Mouse (Mus musculus) cerebellum, adult 2 months (tissue): ENCODE data around the gene Mkln1. TPM values are rescaled to one million over a fixed set of nuclear protein-coding genes. Genes with fewer than 3 reads are reported as not detected.

Source experiments
- DNase-seq, 2 experiments: peaks; one replicate each; pipeline ENCODE4 v3.0.0; 2021
- H3K27ac ChIP-seq: fragments of 200-500 bp; 2 replicates; pipeline ENCODE4 v1.5.1; 2012; ENCODE audit warnings: low read length, control low read depth, inconsistent platforms; ENCODE audit not compliant: insufficient read depth
- H3K27me3 ChIP-seq: fragments of 200-500 bp; 2 replicates; pipeline ENCODE4 v1.6.1; 2012; ENCODE audit warnings: inconsistent platforms, mild to moderate bottlenecking, low read length, moderate library complexity; ENCODE audit not compliant: control insufficient read depth, insufficient read depth
- H3K4me1 ChIP-seq: fragments of 200-500 bp; 2 replicates; pipeline ENCODE4 v1.6.1; 2011; ENCODE audit warnings: low read length; ENCODE audit not compliant: control insufficient read depth, insufficient read depth
- H3K4me3 ChIP-seq: fragments of 200-500 bp; replicated peaks from 2 replicates; pipeline ENCODE3; 2011; ENCODE audit warnings: mild to moderate bottlenecking, low read depth, low read length, control low read depth; ENCODE audit not compliant: insufficient read depth
- CTCF ChIP-seq: fragments of 200-500 bp; IDR thresholded peaks from 2 replicates; pipeline ENCODE4 v1.5.1; 2011; ENCODE audit warnings: low read depth, mild to moderate bottlenecking, control low read depth, low read length, moderate library complexity, borderline replicate concordance; ENCODE audit not compliant: insufficient read depth
- POLR2A ChIP-seq: fragments of 200-500 bp; IDR thresholded peaks from 2 replicates; pipeline ENCODE4 v1.6.1; 2011; ENCODE audit warnings: low read length, control low read depth, borderline replicate concordance; ENCODE audit not compliant: insufficient read depth
- WGBS: fragments of 180-500 bp; shearing (Covaris S2); methylation state at CpG from one replicate; pipeline ENCODE4 v1.1.7; 2018; 5-methylcytosine and 5-hydroxymethylcytosine counted together
- polyA plus RNA-seq: library from polyadenylated mRNA; depleted of rRNA; stranded (reverse); fragments of >200 nt; gene quantifications from 2 replicates; pipeline ENCODE4 v1.2.3, GENCODE M21; 2012; rRNA removed

Mkln1 gene
- 48.4 and 53.9 TPM in 2 replicates for polyA plus RNA-seq

GRCm38 (mm10) chr6:31398431-31399205, at the start of gene Mkln1:
Gene Mkln1 (plus strand): TSS chr6:31398735.
- Histone ChIP-seq H3K4me3 (peak within 1 kb of the TSS; percentile 91), H3K27ac (peak within 1 kb of the TSS; percentile 98), H3K4me1 (peaks cover 11% of the 10 kb centered on the region), H3K27me3 (no peaks in the 10 kb centered on the region)
- peak; percentile 92 to 93 for DNase-seq
- under 1% methylated on average over 57 of the region's 65 CpGs for WGBS
- TF ChIP-seq CTCF, result no peak
- peak; percentile 55; the same call in 1 of the 2 replicates for TF ChIP-seq POLR2A

- no peak for DNase-seq
- no peak overlapping the region for H3K4me3 ChIP-seq
- no peak overlapping the region for H3K27ac ChIP-seq
- no peaks in the 10 kb centered on the region for H3K27me3 ChIP-seq
- TF ChIP-seq CTCF (no peak), POLR2A (no peak)
- no peaks in the 10 kb centered on the region for H3K4me1 ChIP-seq
- WGBS, result 67% methylated on average over 26 of the region's 26 CpGs
Observed at GRCm38 (mm10) chr6:31356444-31357191, 41.9 kb upstream of the Mkln1 start.

GRCm38 (mm10) chr6:31357286-31357685, 41.2 kb upstream of the Mkln1 start:
- Histone ChIP-seq H3K4me1 (no peaks in the 10 kb centered on the region), H3K4me3 (no peak overlapping the region), H3K27me3 (no peaks in the 10 kb centered on the region), H3K27ac (no peak overlapping the region)
- peak in 1 of 2 experiments; percentile 19 for DNase-seq
- TF ChIP-seq POLR2A, result no peak
- TF ChIP-seq CTCF, result no peak
- WGBS, result 16% methylated on average over 4 of the region's 4 CpGs

- WGBS, result 56% methylated on average over 11 of the region's 11 CpGs
- no peak for TF ChIP-seq POLR2A
- H3K27me3 ChIP-seq, result no peaks in the 10 kb centered on the region
Observed at GRCm38 (mm10) chr6:31362617-31363016, 35.9 kb upstream of the Mkln1 start.

GRCm38 (mm10) chr6:31364399-31364798, 34.1 kb upstream of the Mkln1 start:
- DNase-seq, result no peak
- no peak overlapping the region for H3K4me3 ChIP-seq
- H3K27me3 ChIP-seq, result no peaks in the 10 kb centered on the region
- TF ChIP-seq POLR2A (no peak), CTCF (no peak)
- 90% methylated on average over 3 of the region's 3 CpGs for WGBS
- no peak overlapping the region for H3K27ac ChIP-seq
- no peaks in the 10 kb centered on the region for H3K4me1 ChIP-seq

More at GRCm38 (mm10) chr6:31362617-31363016, 35.9 kb upstream of the Mkln1 start:
- DNase-seq, result no peak
- Histone ChIP-seq H3K4me1 (no peaks in the 10 kb centered on the region), H3K27ac (no peak overlapping the region), H3K4me3 (no peak overlapping the region)

GRCm38 (mm10) chr6:31367947-31368346, 30.6 kb upstream of the Mkln1 start:
- Histone ChIP-seq H3K27me3 (no peaks in the 10 kb centered on the region), H3K27ac (no peak overlapping the region), H3K4me1 (no peaks in the 10 kb centered on the region; the same call in 1 of the 2 replicates), H3K4me3 (no peak overlapping the region)
- no peak for TF ChIP-seq CTCF
- TF ChIP-seq POLR2A, result no peak
- WGBS, result 77% methylated on average over 10 of the region's 10 CpGs
- no peak for DNase-seq

- WGBS, result 59% methylated on average over 1 of the region's 1 CpGs
- no peak for DNase-seq
- Histone ChIP-seq H3K27ac (no peak overlapping the region), H3K4me1 (no peaks in the 10 kb centered on the region; the same call in 1 of the 2 replicates), H3K4me3 (no peak overlapping the region), H3K27me3 (no peaks in the 10 kb centered on the region)
- TF ChIP-seq POLR2A (no peak), CTCF (no peak)
Observed at GRCm38 (mm10) chr6:31368559-31368958, 30.0 kb upstream of the Mkln1 start.

GRCm38 (mm10) chr6:31369875-31370274, 28.7 kb upstream of the Mkln1 start:
- WGBS, result 67% methylated on average over 3 of the region's 3 CpGs
- H3K4me3 ChIP-seq, result no peak overlapping the region
- no peaks in the 10 kb centered on the region for H3K27me3 ChIP-seq
- no peak overlapping the region; the same call in 1 of the 2 replicates for H3K27ac ChIP-seq
- no peak for TF ChIP-seq POLR2A
- peak; percentile 10; the same call in 1 of the 2 replicates for TF ChIP-seq CTCF
- H3K4me1 ChIP-seq, result no peaks in the 10 kb centered on the region; the same call in 1 of the 2 replicates
- DNase-seq, result peak; percentile 27 to 31
